Mouse (Mus musculus): ENCODE measurements at regions not wholly inside any gene's neighbourhood (a gene's known extent, or its start where the extent isn't known, plus 50 kb on each side); places are given as distances from the start of the nearest gene placed in this dataset.

GRCm38 (mm10) chr10:119109207-119109606, 130.6 kb downstream of the Cand1 start:
- no peaks in the 10 kb centered on the region for H3K4me1 ChIP-seq (ENCODE audit: control insufficient read depth, insufficient read depth, low read length)
- TF ChIP-seq CTCF (IDR thresholded peaks at IDR 0.05) (no peak), POLR2A (IDR thresholded peaks at IDR 0.05; ENCODE audit: insufficient read depth, low read depth, low read length) (no peak), EP300 (IDR thresholded peaks at IDR 0.05; ENCODE audit: insufficient read depth, low read depth, low read length) (no peak)
- no peak for DNase-seq
- intact Hi-C loops (cut with DNase I): no loop called here
- H3K27ac ChIP-seq: no peak overlapping the region
- H3K36me3 ChIP-seq (ENCODE audit: control insufficient read depth, insufficient read depth, low read length): no peaks in the 10 kb centered on the region
- H3K4me3 ChIP-seq: no peak overlapping the region
- 85% methylated on average over 4 of the region's 4 CpGs for WGBS
- no peaks in the 10 kb centered on the region for H3K27me3 ChIP-seq (ENCODE audit: control insufficient read depth, insufficient read depth, low read length)
- H3K9ac ChIP-seq (ENCODE audit: low read depth, low read length): no peak overlapping the region
- no peaks in the 10 kb centered on the region for H3K79me2 ChIP-seq (replicated peaks; ENCODE audit: control insufficient read depth, insufficient read depth, low read length)

DNA sequence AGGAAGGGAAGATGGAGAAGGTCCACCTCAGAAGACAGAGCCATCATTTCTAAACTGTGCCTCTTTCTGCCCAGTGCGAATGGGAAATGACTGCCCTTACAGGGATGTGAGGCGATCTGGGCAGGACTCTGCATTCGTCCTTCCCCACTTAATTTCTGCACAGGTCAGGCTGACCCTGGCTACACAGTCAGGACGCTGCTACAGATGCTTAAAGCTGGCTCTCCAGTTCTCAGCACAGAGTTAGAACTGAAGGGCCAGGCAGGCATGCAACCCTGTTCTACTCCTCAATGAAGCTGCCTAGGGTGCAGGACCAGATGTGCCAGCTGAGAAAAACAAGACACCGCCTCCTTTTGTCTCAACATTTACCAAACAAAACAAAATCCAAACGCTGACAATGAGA, 132.1 kb downstream of the Cand1 start:
- H3K79me2 ChIP-seq (replicated peaks; ENCODE audit: control insufficient read depth, insufficient read depth, low read length): no peaks in the 10 kb centered on the region
- no peaks in the 10 kb centered on the region for H3K27me3 ChIP-seq (ENCODE audit: control insufficient read depth, insufficient read depth, low read length)
- no peaks in the 10 kb centered on the region for H3K4me1 ChIP-seq (ENCODE audit: control insufficient read depth, insufficient read depth, low read length)
- H3K36me3 ChIP-seq (ENCODE audit: control insufficient read depth, insufficient read depth, low read length): no peaks in the 10 kb centered on the region
- intact Hi-C loops (cut with DNase I): no loop called here
- H3K27ac ChIP-seq: no peak overlapping the region
- TF ChIP-seq POLR2A (IDR thresholded peaks at IDR 0.05; ENCODE audit: insufficient read depth, low read depth, low read length) (no peak), EP300 (IDR thresholded peaks at IDR 0.05; ENCODE audit: insufficient read depth, low read depth, low read length) (no peak), CTCF (IDR thresholded peaks at IDR 0.05) (no peak)
- no peak for DNase-seq
- no peak overlapping the region for H3K9ac ChIP-seq (ENCODE audit: low read depth, low read length)
- H3K4me3 ChIP-seq: no peak overlapping the region
- WGBS: 52% methylated on average over 6 of the region's 6 CpGs

- no peaks in the 10 kb centered on the region for H3K4me1 ChIP-seq (ENCODE audit: control insufficient read depth, insufficient read depth, low read length)
- no peak for DNase-seq
- intact Hi-C loops (cut with DNase I): no loop called here
- WGBS: 68% methylated on average over 3 of the region's 3 CpGs
- H3K27ac ChIP-seq: no peak overlapping the region
- no peaks in the 10 kb centered on the region for H3K36me3 ChIP-seq (ENCODE audit: control insufficient read depth, insufficient read depth, low read length)
- H3K27me3 ChIP-seq (ENCODE audit: control insufficient read depth, insufficient read depth, low read length): no peaks in the 10 kb centered on the region
- no peak for TF ChIP-seq CTCF (IDR thresholded peaks at IDR 0.05)
- no peak for TF ChIP-seq POLR2A (IDR thresholded peaks at IDR 0.05; ENCODE audit: insufficient read depth, low read depth, low read length)
- TF ChIP-seq EP300 (IDR thresholded peaks at IDR 0.05; ENCODE audit: insufficient read depth, low read depth, low read length): no peak
- no peak overlapping the region for H3K9ac ChIP-seq (ENCODE audit: low read depth, low read length)
- no peak overlapping the region for H3K4me3 ChIP-seq
- H3K79me2 ChIP-seq (replicated peaks; ENCODE audit: control insufficient read depth, insufficient read depth, low read length): no peaks in the 10 kb centered on the region
These were observed 133.8 kb downstream of the Cand1 start for GRCm38 (mm10) chr10:119106105-119106504.

DNA sequence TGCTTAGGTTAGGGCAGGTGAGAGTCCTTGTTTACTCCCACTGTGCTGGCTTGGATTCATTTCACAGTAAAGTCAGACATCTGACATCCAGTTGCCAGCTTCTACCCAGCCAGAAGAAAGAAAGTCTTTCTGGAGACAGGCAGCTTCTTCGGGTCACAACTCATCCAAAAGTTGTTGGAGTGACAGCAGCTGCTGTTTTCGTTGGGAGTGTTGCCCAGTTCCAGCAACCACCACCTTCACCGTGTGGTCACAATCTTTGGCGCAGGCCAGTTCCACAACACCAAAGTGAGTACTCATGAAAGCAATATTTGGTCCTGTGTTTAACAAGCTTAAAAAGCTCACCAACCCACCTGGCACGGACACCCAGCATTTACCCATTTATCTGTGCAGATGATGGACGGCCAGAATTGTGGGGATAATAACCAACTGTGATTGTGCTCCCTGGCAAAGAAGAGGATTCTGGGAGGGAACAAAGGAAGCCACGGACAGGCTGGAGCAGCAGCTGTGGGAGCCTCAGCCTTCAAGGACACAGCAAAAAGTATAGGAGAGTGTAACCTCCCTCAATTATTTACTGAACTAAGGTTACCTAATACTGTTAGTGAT, 134.5 kb downstream of the Cand1 start:
- Histone ChIP-seq H3K9ac (ENCODE audit: low read depth, low read length) (no peak overlapping the region), H3K36me3 (ENCODE audit: control insufficient read depth, insufficient read depth, low read length) (no peaks in the 10 kb centered on the region), H3K79me2 (replicated peaks; ENCODE audit: control insufficient read depth, insufficient read depth, low read length) (no peaks in the 10 kb centered on the region), H3K27me3 (ENCODE audit: control insufficient read depth, insufficient read depth, low read length) (no peaks in the 10 kb centered on the region), H3K4me1 (ENCODE audit: control insufficient read depth, insufficient read depth, low read length) (no peaks in the 10 kb centered on the region), H3K4me3 (no peak overlapping the region), H3K27ac (no peak overlapping the region)
- no peak for TF ChIP-seq EP300 (IDR thresholded peaks at IDR 0.05; ENCODE audit: insufficient read depth, low read depth, low read length)
- no peak for TF ChIP-seq CTCF (IDR thresholded peaks at IDR 0.05)
- TF ChIP-seq POLR2A (IDR thresholded peaks at IDR 0.05; ENCODE audit: insufficient read depth, low read depth, low read length): no peak
- DNase-seq: no peak
- intact Hi-C loops (cut with DNase I): no loop called here
- WGBS: 70% methylated on average over 7 of the region's 7 CpGs

DNA sequence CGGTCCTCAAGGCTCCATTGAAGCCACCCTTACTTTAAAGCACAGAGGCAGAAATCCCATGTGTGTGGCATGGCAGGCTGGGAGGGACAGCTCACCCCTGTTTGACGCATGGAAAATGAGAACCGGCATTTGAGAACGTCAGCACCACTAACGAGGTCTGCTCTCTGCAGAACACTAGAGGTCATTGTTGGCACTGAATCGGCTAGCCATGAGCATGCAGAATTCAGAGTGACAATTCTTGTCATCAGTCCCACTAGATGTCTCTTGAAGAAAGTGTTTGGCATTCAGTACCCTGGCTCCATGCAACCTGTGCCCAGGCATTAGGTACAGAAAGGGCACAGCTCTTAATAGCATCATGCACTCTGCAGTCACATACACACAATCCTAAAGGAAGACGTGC, 139.3 kb downstream of the Cand1 start:
- Histone ChIP-seq H3K27ac (no peak overlapping the region), H3K9ac (ENCODE audit: low read depth, low read length) (no peak overlapping the region), H3K36me3 (ENCODE audit: control insufficient read depth, insufficient read depth, low read length) (no peaks in the 10 kb centered on the region), H3K79me2 (replicated peaks; ENCODE audit: control insufficient read depth, insufficient read depth, low read length) (no peaks in the 10 kb centered on the region), H3K27me3 (ENCODE audit: control insufficient read depth, insufficient read depth, low read length) (no peaks in the 10 kb centered on the region), H3K4me1 (ENCODE audit: control insufficient read depth, insufficient read depth, low read length) (no peaks in the 10 kb centered on the region), H3K4me3 (no peak overlapping the region)
- peak in 1 of 2 experiments; percentile 25 for DNase-seq
- intact Hi-C loops (cut with DNase I): loop anchor here (1.0 to 2.0 kb wide), 2 partner anchors 263 to 508 kb away; no protein-coding TSS in a partner anchor
- WGBS: 16% methylated on average over 7 of the region's 7 CpGs
- 0 out of 2 replicates have a peak, but pooled peaks have one; percentile 31 for TF ChIP-seq EP300 (IDR thresholded peaks at IDR 0.05; ENCODE audit: insufficient read depth, low read depth, low read length)
- no peak for TF ChIP-seq POLR2A (IDR thresholded peaks at IDR 0.05; ENCODE audit: insufficient read depth, low read depth, low read length)
- TF ChIP-seq CTCF (IDR thresholded peaks at IDR 0.05): peak; percentile 62

DNA sequence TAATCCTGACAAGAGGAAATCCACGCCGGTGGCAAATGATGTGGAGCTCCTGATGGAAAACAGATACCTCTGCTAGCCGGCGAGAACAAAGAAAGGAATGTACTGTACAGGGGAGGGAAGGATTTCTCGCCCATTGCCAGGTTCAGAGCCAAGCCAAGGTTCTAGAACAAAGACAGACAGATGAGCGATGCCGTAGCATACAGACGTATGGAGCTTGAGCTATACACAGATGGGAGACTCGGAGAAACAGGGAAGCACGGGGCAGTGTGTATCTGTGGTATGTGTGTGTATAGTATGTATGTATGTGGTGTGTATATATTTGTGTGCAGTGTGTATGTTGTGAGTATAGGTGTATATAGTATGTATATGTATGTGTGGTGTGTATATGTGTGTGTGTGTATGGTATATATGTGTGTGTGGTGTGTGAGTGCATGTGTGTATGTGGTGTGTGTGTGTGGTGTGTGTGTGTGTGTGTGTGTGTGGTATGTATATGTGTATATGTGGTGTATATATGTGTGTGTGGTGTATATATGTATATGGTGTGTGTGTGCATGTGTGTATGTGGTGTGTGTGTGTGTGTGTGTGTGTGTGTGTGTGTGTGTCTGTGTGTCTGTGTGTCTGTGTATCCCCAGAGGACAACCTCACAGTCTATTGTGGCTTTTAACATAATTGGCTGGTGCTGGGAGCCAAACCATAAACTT, 140.6 kb downstream of the Cand1 start:
- H3K79me2 ChIP-seq (replicated peaks; ENCODE audit: control insufficient read depth, insufficient read depth, low read length): no peaks in the 10 kb centered on the region
- H3K36me3 ChIP-seq (ENCODE audit: control insufficient read depth, insufficient read depth, low read length): no peaks in the 10 kb centered on the region
- H3K27ac ChIP-seq: no peak overlapping the region
- H3K27me3 ChIP-seq (ENCODE audit: control insufficient read depth, insufficient read depth, low read length): no peaks in the 10 kb centered on the region
- 25% methylated on average over 10 of the region's 10 CpGs for WGBS
- H3K4me1 ChIP-seq (ENCODE audit: control insufficient read depth, insufficient read depth, low read length): no peaks in the 10 kb centered on the region
- DNase-seq: no peak
- no peak overlapping the region for H3K9ac ChIP-seq (ENCODE audit: low read depth, low read length)
- TF ChIP-seq EP300 (IDR thresholded peaks at IDR 0.05; ENCODE audit: insufficient read depth, low read depth, low read length) (no peak), CTCF (IDR thresholded peaks at IDR 0.05) (no peak), POLR2A (IDR thresholded peaks at IDR 0.05; ENCODE audit: insufficient read depth, low read depth, low read length) (no peak)
- intact Hi-C loops (cut with DNase I): no loop called here
- H3K4me3 ChIP-seq: no peak overlapping the region

Data from heart, adult 2 months (tissue).